Mouse (Mus musculus) left cerebral cortex, adult 8-10 months (tissue): ENCODE data around the gene Six3. TPM values are rescaled to one million over a fixed set of nuclear protein-coding genes. Genes with fewer than 3 reads are reported as not detected.

Experiments used
- total RNA-seq, 4 experiments: library from RNA; stranded (reverse); gene quantifications; 2 replicates each; pipeline ENCODE4 v1.2.4; 2022

The Six3 gene
- total RNA-seq, 4 experiments from 2014 or later = 11.3 to 16.9 (median 12.1) TPM

Other genes with a start within 250 kb of the Six3 start
- gene Six2, start 74.7 kb downstream of the Six3 start, total RNA-seq = under 1 TPM; 0.63 to 0.98 (median 0.76) TPM